Comparison of ENCODE assay signal across 11 mouse cellular contexts in the genomic region with DNA sequence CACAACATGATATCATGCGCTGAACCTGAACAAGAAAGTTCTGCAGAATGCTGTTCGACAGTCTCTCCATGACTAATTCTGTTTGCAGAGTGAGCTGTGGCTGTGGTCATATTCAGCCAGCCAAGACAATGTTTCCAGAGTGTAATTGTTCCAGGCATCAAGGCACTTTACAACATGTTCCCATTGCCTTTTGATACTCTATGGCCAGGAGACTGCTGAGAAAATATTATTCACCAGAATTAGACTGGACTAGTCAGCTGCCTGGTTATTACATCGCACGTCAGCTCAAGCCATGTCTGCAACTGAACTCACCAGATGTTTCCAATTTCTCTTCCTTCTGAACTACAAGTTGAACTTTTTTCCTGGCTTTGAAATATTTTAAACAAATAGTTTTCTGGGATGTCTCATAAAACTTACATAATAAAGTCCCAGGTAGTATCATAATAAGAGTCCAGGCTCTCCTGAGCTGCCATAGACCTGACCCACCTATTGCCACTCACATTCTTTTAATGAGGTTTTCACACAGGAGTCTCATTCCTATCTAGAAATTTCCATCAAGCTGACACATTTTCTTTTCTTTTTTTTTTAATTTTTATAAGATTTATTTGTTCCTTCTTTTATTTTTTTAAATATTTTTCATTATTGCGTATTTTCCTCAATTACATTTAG.
DNase-seq lines count a peak whose midpoint lies in the region; ATAC-seq and TF ChIP-seq lines count a peak whose summit lies in the region.
"Had no signal": no experiment of that assay in that cellular context is flagged by ENCODE, and none has a peak within 500 bp of the region (broad histone marks: within the 10 kb centered on the region; RNA-seq: fewer than 3 reads in every experiment).

No protein-coding gene starts in this region.

- no peaks in the 10 kb centered on the region for H3K4me1 ChIP-seq in heart, embryonic 11.5 days (ENCODE audit: control insufficient read depth, insufficient read depth, low read length)
- H3K4me1 ChIP-seq in embryonic fibroblast, embryonic 13.5 days (ENCODE audit: control insufficient read depth, insufficient read depth, low read length) = no peaks in the 10 kb centered on the region; the same call in none of the 2 replicates
- H3K4me1 ChIP-seq in lung, postnatal 0 days (ENCODE audit: insufficient read depth, low read depth, low read length) = no peaks in the 10 kb centered on the region
- 0 out of 2 replicates have a peak, but pooled peaks cover 4% of the 10 kb centered on the region for H3K4me1 ChIP-seq in liver, embryonic 12.5 days
- H3K4me1 ChIP-seq: midbrain, embryonic 12.5 days had no signal

- H3K4me3 ChIP-seq in heart, embryonic 11.5 days (ENCODE audit: low read depth, low read length) = no peak overlapping the region
- no peak overlapping the region for H3K4me3 ChIP-seq in embryonic fibroblast, embryonic 13.5 days (ENCODE audit: insufficient read depth, low read length)
- H3K4me3 ChIP-seq in lung, postnatal 0 days (ENCODE audit: low read depth, low read length) = no peak overlapping the region
- no peak overlapping the region for H3K4me3 ChIP-seq in liver, embryonic 12.5 days
- H3K4me3 ChIP-seq: embryonic facial prominence, embryonic 12.5 days; midbrain, embryonic 12.5 days had no signal

- no peak overlapping the region for H3K9ac ChIP-seq in heart, embryonic 11.5 days (ENCODE audit: low read depth, low read length)
- no peak overlapping the region for H3K9ac ChIP-seq in lung, postnatal 0 days (replicated peaks; ENCODE audit: low read depth)
- no peak overlapping the region for H3K9ac ChIP-seq in liver, embryonic 12.5 days
- H3K9ac ChIP-seq: embryonic facial prominence, embryonic 12.5 days; midbrain, embryonic 12.5 days had no signal

- peak; percentile 31; the same call in 1 of the 2 replicates for TF ChIP-seq POLR2A in embryonic fibroblast, embryonic 13.5 days (IDR thresholded peaks at IDR 0.05; ENCODE audit: low read depth, low read length)

- WGBS in heart, embryonic 11.5 days (ENCODE audit: insufficient replicate concordance) = 84% methylated on average over 5 of the region's 5 CpGs
- 64% methylated on average over 5 of the region's 5 CpGs for WGBS in lung, postnatal 0 days
- WGBS in liver, embryonic 12.5 days (ENCODE audit: insufficient replicate concordance) = 81% methylated on average over 5 of the region's 5 CpGs

- TF ChIP-seq EP300 in lung, postnatal 0 days (IDR thresholded peaks at IDR 0.05) = no peak

- no peak overlapping the region for H3K4me2 ChIP-seq in heart, embryonic 11.5 days
- no peak overlapping the region for H3K4me2 ChIP-seq in lung, postnatal 0 days (replicated peaks; ENCODE audit: low read depth, low read length)
- no peak overlapping the region for H3K4me2 ChIP-seq in liver, embryonic 12.5 days
- H3K4me2 ChIP-seq: embryonic facial prominence, embryonic 12.5 days; midbrain, embryonic 12.5 days had no signal

- H3K27me3 ChIP-seq in heart, embryonic 11.5 days (ENCODE audit: control insufficient read depth, insufficient read depth, low read length) = no peaks in the 10 kb centered on the region
- H3K27me3 ChIP-seq in lung, postnatal 0 days (replicated peaks; ENCODE audit: insufficient read depth, low read length) = no peaks in the 10 kb centered on the region
- H3K27me3 ChIP-seq in liver, embryonic 12.5 days (replicated peaks) = no peaks in the 10 kb centered on the region
- H3K27me3 ChIP-seq: embryonic facial prominence, embryonic 12.5 days; midbrain, embryonic 12.5 days had no signal

- peak; percentile 60 for DNase-seq in heart, adult 8-10 months (ENCODE audit: low spot score)
- peak; percentile 88 for DNase-seq in NIH3T3 (ENCODE audit: low read depth)
- peak; percentile 67 for DNase-seq in lung, postnatal 0 days (ENCODE audit: low spot score)
- no peak for DNase-seq in ovary, adult 18-20 months (ENCODE audit: low spot score)
- no peak for DNase-seq in retina, embryonic 14.5 days (ENCODE audit: low spot score)
- DNase-seq: kidney, postnatal 14 days had no signal

- no peak for ATAC-seq in heart, embryonic 11.5 days (replicated peaks; ENCODE audit: insufficient number of reproducible peaks, low FRiP score, low TSS enrichment)
- ATAC-seq in lung, postnatal 0 days = peak; percentile 47
- ATAC-seq in liver, embryonic 12.5 days = no peak

- H3K9me3 ChIP-seq in heart, embryonic 11.5 days (replicated peaks; ENCODE audit: control insufficient read depth, low read length) = no peaks in the 10 kb centered on the region
- no peaks in the 10 kb centered on the region for H3K9me3 ChIP-seq in lung, postnatal 0 days (ENCODE audit: low read length)
- no peaks in the 10 kb centered on the region for H3K9me3 ChIP-seq in liver, embryonic 12.5 days (replicated peaks)
- H3K9me3 ChIP-seq: embryonic facial prominence, embryonic 12.5 days; midbrain, embryonic 12.5 days had no signal

- no peak overlapping the region for H3K27ac ChIP-seq in heart, embryonic 11.5 days (ENCODE audit: low read depth, low read length)
- H3K27ac ChIP-seq in embryonic fibroblast, embryonic 13.5 days (ENCODE audit: insufficient read depth, low read length) = peak overlapping the region; percentile 82
- no peak overlapping the region for H3K27ac ChIP-seq in lung, postnatal 0 days (ENCODE audit: low read length)
- H3K27ac ChIP-seq in liver, embryonic 12.5 days = no peak overlapping the region
- H3K27ac ChIP-seq: embryonic facial prominence, embryonic 12.5 days; midbrain, embryonic 12.5 days had no signal

- no peaks in the 10 kb centered on the region for H3K36me3 ChIP-seq in heart, embryonic 11.5 days (ENCODE audit: control insufficient read depth, insufficient read depth, low read length)
- H3K36me3 ChIP-seq in lung, postnatal 0 days (ENCODE audit: insufficient read depth, low read length) = no peaks in the 10 kb centered on the region
- no peaks in the 10 kb centered on the region for H3K36me3 ChIP-seq in liver, embryonic 12.5 days
- H3K36me3 ChIP-seq: embryonic facial prominence, embryonic 12.5 days; midbrain, embryonic 12.5 days had no signal

- TF ChIP-seq CTCF in embryonic fibroblast, embryonic 13.5 days (IDR thresholded peaks at IDR 0.05; ENCODE audit: borderline replicate concordance, insufficient read depth, low read length) = no peak
- TF ChIP-seq CTCF in lung, postnatal 0 days (IDR thresholded peaks at IDR 0.05) = no peak

Comparison
In these comparisons a context has a peak if more than half of its experiments do, and no peak if none do; other contexts are left out.
1. DNase-seq: peak in heart, adult 8-10 months (single experiment), NIH3T3 (single experiment) and lung, postnatal 0 days (single experiment); none in ovary, adult 18-20 months (single experiment) and retina, embryonic 14.5 days (single experiment).